Mouse (Mus musculus) G1E (cell line): ENCODE data around the gene Ndufb7. TPM values are rescaled to one million over a fixed set of nuclear protein-coding genes. Genes with fewer than 3 reads are reported as not detected.

ENCODE experiments used
- ATAC-seq: 2 replicates; pipeline ENCODE4 v1.8.0; 2016; ENCODE audit warnings: mild to moderate bottlenecking; ENCODE audit not compliant: insufficient number of reproducible peaks, poor library complexity, low FRiP score, severe bottlenecking; ENCODE audit errors: extremely low read depth
- DNase-seq: peaks from one replicate; pipeline ENCODE4 v3.0.0; 2012; ENCODE audit warnings: low spot score
- H3K27me3 ChIP-seq: 2 replicates; pipeline ENCODE4 v1.6.1; 2012; ENCODE audit warnings: mild to moderate bottlenecking, low read length, inconsistent platforms; ENCODE audit not compliant: insufficient read depth
- H3K36me3 ChIP-seq: replicated peaks from 2 replicates; pipeline ENCODE3; 2012; ENCODE audit warnings: mild to moderate bottlenecking, inconsistent platforms
- H3K4me1 ChIP-seq: 2 replicates; pipeline ENCODE4 v1.6.1; 2012; ENCODE audit warnings: low read depth, low read length, inconsistent platforms, mixed read lengths; ENCODE audit not compliant: insufficient read depth
- H3K4me3 ChIP-seq: 2 replicates; pipeline ENCODE4 v1.5.1; 2012; ENCODE audit warnings: low read depth, mild to moderate bottlenecking, inconsistent platforms, low read length, moderate library complexity, mixed read lengths
- H3K9me3 ChIP-seq: replicated peaks from 2 replicates; pipeline ENCODE4 v1.6.1; 2012; ENCODE audit warnings: inconsistent platforms
- CTCF ChIP-seq: IDR thresholded peaks from 2 replicates; pipeline ENCODE4 v1.5.1; 2012; ENCODE audit warnings: low read depth, low read length, inconsistent platforms, mixed read lengths
- GATA1 ChIP-seq: IDR thresholded peaks from 2 replicates; pipeline ENCODE4 v1.6.1; 2012; ENCODE audit warnings: borderline replicate concordance, low read length, inconsistent platforms, mixed read lengths
- GATA2 ChIP-seq: IDR thresholded peaks from 2 replicates; pipeline ENCODE4 v1.6.1; 2012; ENCODE audit warnings: low read depth, low read length, inconsistent platforms, borderline replicate concordance
- POLR2AphosphoS5 ChIP-seq: IDR thresholded peaks from 2 replicates; pipeline ENCODE4 v1.6.1; 2012; ENCODE audit warnings: low read depth, low read length, inconsistent platforms; ENCODE audit not compliant: insufficient replicate concordance
- TAL1 ChIP-seq: conservative IDR thresholded peaks from 2 replicates; pipeline ENCODE4 v1.6.1; 2012; ENCODE audit warnings: low read depth, low read length, inconsistent platforms, mixed read lengths
- polyA plus RNA-seq: library from polyadenylated mRNA; stranded (reverse); fragments of >175 nt; gene quantifications from 2 replicates; pipeline ENCODE4 v1.2.3, GENCODE M21; 2012
- total RNA-seq, 2 experiments: library from RNA; stranded (forward) in 1 of 2; stranded (reverse) in 1 of 2; fragments of 200-1000 nt in 1 of 2; fragments of >200 nt in 1 of 2; fragmentation: Nextera tagmentation in 1 of 2; gene quantifications; 2 replicates each; pipeline ENCODE4 v1.2.3; 2014 to 2017

Gene Ndufb7
- total and polyA plus RNA-seq, 3 experiments = 68.9 to 233 (median 144) TPM

GRCm38 (mm10) chr8:83619568-83620285 is 53.3 kb downstream of the Ndufb7 start:
- DNase-seq (no peak), ATAC-seq (no peak)
- TF ChIP-seq GATA1 (no peak), GATA2 (no peak), CTCF (no peak), TAL1 (no peak), POLR2AphosphoS5 (no peak)
- H3K27me3 ChIP-seq = no peaks in the 10 kb centered on the region
- H3K36me3 ChIP-seq = peaks cover 7% of the 10 kb centered on the region
- H3K9me3 ChIP-seq = no peaks in the 10 kb centered on the region
- peaks cover 22% of the 10 kb centered on the region for H3K4me1 ChIP-seq
- no peak overlapping the region for H3K4me3 ChIP-seq

Other genes starting within 250 kb of the Ndufb7 start
- gene Elmod2, start 234.2 kb upstream of the Ndufb7 start, total RNA-seq (2014; fragmentation: Nextera tagmentation) = 25.6 and 28.8 TPM in 2 replicates
- 25.8 and 29.4 TPM in 2 replicates for gene Elmod2, start 234.2 kb upstream of the Ndufb7 start, total RNA-seq (2017)
- gene Elmod2, start 234.2 kb upstream of the Ndufb7 start, polyA plus RNA-seq = 0.22 and 0.38 TPM in 2 replicates
- not detected in 2 replicates for gene Mgat4d, start 218.2 kb upstream of the Ndufb7 start, total RNA-seq (2014; fragmentation: Nextera tagmentation)
- not detected in 2 replicates for gene Mgat4d, start 218.2 kb upstream of the Ndufb7 start, total RNA-seq (2017)
- not detected in 2 replicates for gene Mgat4d, start 218.2 kb upstream of the Ndufb7 start, polyA plus RNA-seq
- gene Clgn, start 176.8 kb upstream of the Ndufb7 start, total RNA-seq (2014; fragmentation: Nextera tagmentation) = not detected in 2 replicates
- gene Clgn, start 176.8 kb upstream of the Ndufb7 start, total RNA-seq (2017) = under 0.01 TPM in 2 replicates
- gene Clgn, start 176.8 kb upstream of the Ndufb7 start, polyA plus RNA-seq = not detected in 2 replicates
- 69.1 and 80.0 TPM in 2 replicates for gene Scoc, start 108.3 kb upstream of the Ndufb7 start, total RNA-seq (2014; fragmentation: Nextera tagmentation)
- gene Scoc, start 108.3 kb upstream of the Ndufb7 start, total RNA-seq (2017) = 16.1 and 17.0 TPM in 2 replicates
- 0.84 and 1.9 TPM in 2 replicates for gene Scoc, start 108.3 kb upstream of the Ndufb7 start, polyA plus RNA-seq
- gene Olfr370, start 30.9 kb upstream of the Ndufb7 start, total RNA-seq (2014; fragmentation: Nextera tagmentation) = not detected in 2 replicates
- 0.12 and 0.22 TPM in 2 replicates for gene Olfr370, start 30.9 kb upstream of the Ndufb7 start, total RNA-seq (2017)
- not detected in 2 replicates for gene Olfr370, start 30.9 kb upstream of the Ndufb7 start, polyA plus RNA-seq
- gene Tecr, start 41.3 kb downstream of the Ndufb7 start, total RNA-seq (2014; fragmentation: Nextera tagmentation) = 305 and 398 TPM in 2 replicates
- 145 and 186 TPM in 2 replicates for gene Tecr, start 41.3 kb downstream of the Ndufb7 start, total RNA-seq (2017)
- 168 and 216 TPM in 2 replicates for gene Tecr, start 41.3 kb downstream of the Ndufb7 start, polyA plus RNA-seq
- gene Dnajb1, start 41.5 kb downstream of the Ndufb7 start, total RNA-seq (2014; fragmentation: Nextera tagmentation) = 44.4 and 44.8 TPM in 2 replicates
- gene Dnajb1, start 41.5 kb downstream of the Ndufb7 start, total RNA-seq (2017) = 37.8 and 37.9 TPM in 2 replicates
- 36.0 and 42.1 TPM in 2 replicates for gene Dnajb1, start 41.5 kb downstream of the Ndufb7 start, polyA plus RNA-seq
- gene Gipc1, start 86.0 kb downstream of the Ndufb7 start, total RNA-seq (2014; fragmentation: Nextera tagmentation) = 27.7 and 37.7 TPM in 2 replicates
- 25.3 and 27.7 TPM in 2 replicates for gene Gipc1, start 86.0 kb downstream of the Ndufb7 start, total RNA-seq (2017)
- 65.3 and 78.0 TPM in 2 replicates for gene Gipc1, start 86.0 kb downstream of the Ndufb7 start, polyA plus RNA-seq
- 1.1 TPM in 1 of 2 replicates, not detected in the other for gene Ptger1, start 100.0 kb downstream of the Ndufb7 start, total RNA-seq (2014; fragmentation: Nextera tagmentation)
- 1.6 and 1.8 TPM in 2 replicates for gene Ptger1, start 100.0 kb downstream of the Ndufb7 start, total RNA-seq (2017)
- gene Ptger1, start 100.0 kb downstream of the Ndufb7 start, polyA plus RNA-seq = 0.23 and 0.38 TPM in 2 replicates
- 104 and 109 TPM in 2 replicates for gene Pkn1, start 132.5 kb downstream of the Ndufb7 start, total RNA-seq (2014; fragmentation: Nextera tagmentation)
- 89.4 and 116 TPM in 2 replicates for gene Pkn1, start 132.5 kb downstream of the Ndufb7 start, total RNA-seq (2017)
- 150 and 153 TPM in 2 replicates for gene Pkn1, start 132.5 kb downstream of the Ndufb7 start, polyA plus RNA-seq
- gene Ddx39, start 148.5 kb downstream of the Ndufb7 start, total RNA-seq (2014; fragmentation: Nextera tagmentation) = 101 and 141 TPM in 2 replicates
- 226 and 266 TPM in 2 replicates for gene Ddx39, start 148.5 kb downstream of the Ndufb7 start, total RNA-seq (2017)
- 58.0 and 77.5 TPM in 2 replicates for gene Ddx39, start 148.5 kb downstream of the Ndufb7 start, polyA plus RNA-seq
- gene Adgre5, start 174.7 kb downstream of the Ndufb7 start, total RNA-seq (2014; fragmentation: Nextera tagmentation) = 223 and 228 TPM in 2 replicates
- 405 and 468 TPM in 2 replicates for gene Adgre5, start 174.7 kb downstream of the Ndufb7 start, total RNA-seq (2017)
- gene Adgre5, start 174.7 kb downstream of the Ndufb7 start, polyA plus RNA-seq = 69.3 and 92.9 TPM in 2 replicates